Mouse (Mus musculus) limb, embryonic 14.5 days (tissue): ENCODE data around the gene Tax1bp1. TPM values are rescaled to one million over a fixed set of nuclear protein-coding genes. Genes with fewer than 3 reads are reported as not detected.

ENCODE experiments used
- ATAC-seq: fragments of 200-750 bp; cut with Nextera tagmentation; 2 replicates; pipeline ENCODE4 v1.8.0; 2017; ENCODE audit warnings: low read depth, moderate number of reproducible peaks, moderate TSS enrichment; ENCODE audit not compliant: low FRiP score
- DNase-seq: peaks from one replicate; pipeline ENCODE4 v3.0.0-alpha.2; 2015; ENCODE audit warnings: low spot score
- H3K27ac ChIP-seq: fragments of 300-500 bp; sonication (generic); replicated peaks from 2 replicates; pipeline ENCODE4 v1.5.1; 2014; ENCODE audit warnings: low read depth, mild to moderate bottlenecking, low read length, moderate library complexity, mixed read lengths
- H3K27me3 ChIP-seq: fragments of 300-500 bp; sonication (generic); 2 replicates; pipeline ENCODE4 v1.6.1; 2014; ENCODE audit warnings: low read length, mixed read lengths; ENCODE audit not compliant: control insufficient read depth, insufficient read depth
- H3K36me3 ChIP-seq: fragments of 300-500 bp; sonication (generic); 2 replicates; pipeline ENCODE4 v1.6.1; 2014; ENCODE audit warnings: mild to moderate bottlenecking, low read length, moderate library complexity, mixed read lengths; ENCODE audit not compliant: control insufficient read depth, insufficient read depth
- H3K4me1 ChIP-seq: fragments of 300-500 bp; sonication (generic); 2 replicates; pipeline ENCODE4 v1.6.1; 2014; ENCODE audit warnings: antibody characterized with exemption, low read length, mixed read lengths; ENCODE audit not compliant: control insufficient read depth, insufficient read depth
- H3K4me2 ChIP-seq: fragments of 300-500 bp; sonication (generic); replicated peaks from 2 replicates; pipeline ENCODE4 v1.6.1; 2014; ENCODE audit warnings: low read depth, mild to moderate bottlenecking, low read length, moderate library complexity; ENCODE audit not compliant: severe bottlenecking
- H3K4me3 ChIP-seq: fragments of 300-500 bp; sonication (generic); replicated peaks from 2 replicates; pipeline ENCODE4 v1.5.1; 2014; ENCODE audit warnings: low read length
- H3K9ac ChIP-seq: fragments of 300-500 bp; sonication (generic); 2 replicates; pipeline ENCODE4 v1.6.1; 2014; ENCODE audit warnings: mild to moderate bottlenecking, low read depth, low read length, moderate library complexity; ENCODE audit not compliant: severe bottlenecking
- H3K9me3 ChIP-seq: fragments of 300-500 bp; sonication (generic); 2 replicates; pipeline ENCODE4 v1.6.1; 2016; ENCODE audit warnings: low read length; ENCODE audit not compliant: control insufficient read depth
- POLR2A ChIP-seq: fragments of 200-500 bp; IDR thresholded peaks from 2 replicates; pipeline ENCODE4 v1.8.0; 2012; ENCODE audit warnings: inconsistent platforms, mild to moderate bottlenecking, moderate library complexity, borderline replicate concordance; ENCODE audit not compliant: insufficient read depth, insufficient read length; ENCODE audit errors: extremely low read depth
- WGBS: fragments of 180-500 bp; shearing (Covaris S2); extraction: QIAGEN DNeasy Blood & Tissue Kit; methylation state at CpG from one replicate; pipeline ENCODE4 v1.1.7; 2014; 5-methylcytosine and 5-hydroxymethylcytosine counted together
- polyA plus RNA-seq, 2 experiments: library from polyadenylated mRNA; depleted of rRNA in 1 of 2; stranded (reverse) in 1 of 2; unstranded in 1 of 2; fragments of >200 nt; fragmentation: Nextera tagmentation in 1 of 2; extraction: Ambion mirVana in 1 of 2; gene quantifications; 2 replicates each; pipeline versions ENCODE4 v1.2.1 to v1.2.3; 2012 to 2014

Gene Tax1bp1
- polyA plus RNA-seq, 2 experiments = 53.9 to 137 TPM

DNA sequence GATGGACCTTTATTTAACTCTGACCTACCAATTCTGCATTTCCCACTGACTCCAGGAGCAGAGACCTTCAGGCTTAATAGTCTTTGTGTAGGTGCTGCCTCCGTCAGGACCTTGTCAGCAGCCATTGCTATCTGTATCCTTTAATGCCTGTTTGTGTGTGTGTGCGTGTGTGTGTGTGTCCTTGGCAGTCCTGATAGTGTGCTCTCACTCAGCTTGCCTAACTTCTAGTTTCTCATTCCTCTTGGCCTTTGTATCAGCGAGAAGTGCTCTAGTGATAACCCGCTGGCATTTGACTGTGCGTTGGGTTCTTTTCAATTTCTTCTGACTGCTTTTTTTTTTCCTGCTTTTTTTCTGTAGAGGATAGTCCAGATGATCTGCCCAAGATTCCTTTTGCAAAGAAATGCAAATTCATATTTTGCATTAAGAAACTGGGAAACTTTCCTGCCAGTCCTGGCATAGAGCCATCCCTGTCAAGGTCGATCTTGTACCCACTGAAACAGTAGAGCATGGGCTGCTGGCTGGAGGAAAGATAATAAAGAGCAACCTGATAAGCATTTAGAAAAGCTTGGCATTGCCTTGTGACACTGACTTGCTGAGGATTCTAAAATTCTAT is 21.0 kb upstream of the Tax1bp1 start:
- Histone ChIP-seq H3K4me2 (no peak overlapping the region), H3K9ac (no peak overlapping the region), H3K27ac (no peak overlapping the region), H3K36me3 (no peaks in the 10 kb centered on the region), H3K4me1 (no peaks in the 10 kb centered on the region), H3K4me3 (no peak overlapping the region), H3K27me3 (no peaks in the 10 kb centered on the region), H3K9me3 (no peaks in the 10 kb centered on the region)
- no peak for DNase-seq
- TF ChIP-seq POLR2A = no peak
- 93% methylated on average over 6 of the region's 6 CpGs for WGBS
- no peak for ATAC-seq

DNA sequence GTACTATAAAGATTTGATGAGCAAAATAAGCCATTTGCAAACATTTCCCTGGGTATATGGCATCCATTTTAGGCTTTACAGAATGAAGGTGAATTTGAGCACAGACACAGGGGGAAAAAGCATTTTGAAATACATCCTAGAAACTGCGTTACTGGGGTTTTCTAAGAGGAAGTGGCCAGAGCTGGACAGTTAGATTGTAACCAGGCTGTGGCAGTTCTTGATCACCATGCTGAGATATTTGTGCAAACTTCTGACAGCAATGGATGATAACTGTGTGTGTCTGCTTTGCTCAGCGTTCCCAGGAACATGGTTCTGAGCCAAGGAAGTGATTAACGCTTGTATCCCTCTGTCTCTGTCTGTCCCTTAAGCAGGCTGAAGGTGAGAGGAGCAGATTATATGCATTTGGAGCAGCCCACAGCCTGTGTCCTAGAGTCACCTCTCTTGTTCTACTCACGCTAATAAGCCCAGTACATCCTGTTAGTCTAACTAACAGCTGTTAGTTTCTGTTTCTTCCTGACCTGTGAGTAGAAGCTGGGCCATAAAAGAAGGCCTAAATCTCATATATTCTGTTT is 15.5 kb upstream of the Tax1bp1 start:
- no peak for DNase-seq
- WGBS = 35% methylated on average over 4 of the region's 4 CpGs
- Histone ChIP-seq H3K27me3 (no peaks in the 10 kb centered on the region), H3K9me3 (no peaks in the 10 kb centered on the region), H3K27ac (no peak overlapping the region), H3K4me3 (no peak overlapping the region), H3K36me3 (no peaks in the 10 kb centered on the region), H3K4me2 (no peak overlapping the region), H3K4me1 (no peaks in the 10 kb centered on the region), H3K9ac (no peak overlapping the region)
- no peak for TF ChIP-seq POLR2A
- ATAC-seq = no peak

DNA sequence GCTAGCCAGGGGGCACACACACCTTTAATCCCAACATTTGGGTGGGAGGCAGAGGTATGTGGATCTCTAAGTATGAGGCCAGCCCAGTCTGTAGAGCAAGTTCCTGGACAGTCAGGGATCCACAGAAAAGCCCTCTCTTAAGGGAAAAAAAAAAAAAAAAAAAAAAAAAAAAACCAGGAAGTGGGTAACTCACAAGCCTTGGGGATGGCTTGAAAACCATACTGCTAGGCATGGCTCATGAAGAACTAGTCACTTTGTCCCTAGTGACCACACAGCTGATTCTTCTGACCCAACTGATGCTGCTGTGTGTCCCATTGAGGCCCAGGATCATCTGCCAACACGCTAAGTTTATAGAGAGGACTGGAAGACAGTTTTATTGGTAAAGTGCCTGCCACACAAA is 14.5 kb upstream of the Tax1bp1 start:
- DNase-seq (no peak), ATAC-seq (no peak)
- Histone ChIP-seq H3K9me3 (no peaks in the 10 kb centered on the region), H3K4me1 (no peaks in the 10 kb centered on the region), H3K4me3 (no peak overlapping the region), H3K36me3 (no peaks in the 10 kb centered on the region), H3K27ac (no peak overlapping the region), H3K9ac (no peak overlapping the region), H3K27me3 (no peaks in the 10 kb centered on the region), H3K4me2 (no peak overlapping the region)
- 65% methylated on average over 1 of the region's 1 CpGs for WGBS
- no peak for TF ChIP-seq POLR2A

DNA sequence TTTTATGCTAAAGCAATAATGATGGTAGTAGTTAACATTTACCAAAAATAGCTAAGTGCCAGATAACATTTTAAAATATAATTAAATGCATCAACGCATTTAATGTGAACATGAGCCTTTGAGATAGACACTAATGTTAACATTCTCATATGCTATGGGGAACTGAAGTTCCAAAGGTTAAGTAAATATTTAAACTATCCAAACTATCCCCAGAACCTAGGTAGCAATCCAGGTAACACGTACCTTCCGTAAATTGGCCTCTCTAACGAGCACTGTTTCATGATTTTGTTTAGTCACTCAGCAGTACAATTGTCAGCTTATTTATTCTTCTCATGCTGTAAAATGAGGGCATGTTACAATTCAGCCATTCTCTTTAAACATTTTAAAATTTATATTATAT is 13.6 kb upstream of the Tax1bp1 start:
- H3K9me3 ChIP-seq = no peaks in the 10 kb centered on the region
- 81% methylated on average over 4 of the region's 4 CpGs for WGBS
- H3K9ac ChIP-seq = no peak overlapping the region
- no peak overlapping the region for H3K4me2 ChIP-seq
- H3K36me3 ChIP-seq = no peaks in the 10 kb centered on the region
- TF ChIP-seq POLR2A = no peak
- H3K27me3 ChIP-seq = no peaks in the 10 kb centered on the region
- H3K27ac ChIP-seq = no peak overlapping the region
- no peak for ATAC-seq
- no peak for DNase-seq
- H3K4me3 ChIP-seq = no peak overlapping the region
- H3K4me1 ChIP-seq = no peaks in the 10 kb centered on the region

DNA sequence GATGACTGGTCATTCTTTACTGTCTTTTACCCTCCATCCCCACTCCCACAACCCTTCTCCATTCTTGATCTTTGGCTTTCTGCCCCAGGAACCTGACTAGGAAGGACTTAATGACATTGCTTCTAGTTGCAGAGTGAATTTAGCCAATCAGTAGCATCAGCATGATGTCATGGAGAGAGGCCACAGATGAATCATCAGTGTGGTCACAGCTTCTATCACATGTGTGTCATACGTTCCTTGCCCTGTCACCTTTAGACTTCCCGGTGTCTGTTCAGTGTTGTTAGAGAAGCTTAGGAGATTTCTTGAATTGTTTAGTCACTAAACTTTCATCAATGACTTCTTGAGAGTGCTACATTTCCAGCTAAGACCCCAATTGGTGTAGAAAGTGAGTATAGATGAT is 10.3 kb upstream of the Tax1bp1 start:
- H3K27ac ChIP-seq = no peak overlapping the region
- H3K9me3 ChIP-seq = no peaks in the 10 kb centered on the region
- no peaks in the 10 kb centered on the region for H3K4me1 ChIP-seq
- no peak overlapping the region for H3K9ac ChIP-seq
- TF ChIP-seq POLR2A = no peak
- H3K27me3 ChIP-seq = no peaks in the 10 kb centered on the region
- no peaks in the 10 kb centered on the region for H3K36me3 ChIP-seq
- no peak overlapping the region for H3K4me3 ChIP-seq
- DNase-seq (no peak), ATAC-seq (no peak)
- whole genome bisulfite sequencing = 85% methylated on average over 2 of the region's 2 CpGs
- no peak overlapping the region for H3K4me2 ChIP-seq
